Mouse (Mus musculus): ENCODE results near the gene Zbed6. TPM values are rescaled to one million over a fixed set of nuclear protein-coding genes. Genes with fewer than 3 reads are reported as not detected.
"Not testable (repeated sequence)": the region's sequence is repeated elsewhere in the genome, so short reads cannot be mapped to it uniquely, and the experiment has no call there.

Gene Zbed6
- 1 to 10 TPM; 6.1 to 8.9 TPM for total RNA-seq (2021)
- long read RNA-seq, experiment 1 = 0 reads
- long read RNA-seq, experiment 2 = 0 reads

DNA sequence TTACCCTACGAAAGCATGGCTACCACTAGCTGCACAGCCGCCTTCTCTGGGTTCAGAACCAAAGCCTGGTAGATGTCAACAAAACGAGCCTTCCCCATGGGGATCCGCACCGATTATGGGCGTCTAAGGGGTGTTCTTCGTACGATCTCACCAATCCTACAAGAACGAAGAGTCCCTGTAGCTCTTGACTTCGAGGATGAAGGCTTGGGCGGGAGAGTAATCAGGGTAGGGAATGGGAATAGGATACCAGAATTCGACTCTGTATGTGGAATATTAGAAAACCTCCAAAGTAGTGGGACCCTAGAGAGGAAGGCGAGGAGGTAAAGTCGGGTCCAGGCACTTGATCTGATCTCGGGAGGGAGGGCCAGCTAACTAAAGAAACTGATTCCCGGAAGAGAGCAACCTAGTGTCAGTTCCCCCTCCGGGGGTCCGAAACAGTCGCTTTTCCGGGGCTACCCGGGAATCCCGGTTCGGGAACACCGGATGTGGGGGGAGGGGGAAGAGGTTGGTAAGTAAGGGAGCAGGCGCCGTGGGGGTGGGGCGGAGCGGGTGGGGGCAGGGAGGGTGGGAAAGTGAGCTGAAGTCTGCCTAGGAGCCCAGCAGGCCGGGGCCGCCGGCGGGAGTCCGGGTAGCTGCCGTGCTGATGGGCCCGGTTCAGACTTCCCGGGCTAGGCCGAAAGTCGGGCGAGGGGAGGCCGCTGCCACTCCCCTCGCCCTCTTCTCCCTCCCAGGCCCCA, at the start of gene Zbed6:
TSS of gene Zbed6 (minus strand) at position 420 of the 737 bp plus-strand sequence.
- DNase-seq = peak; percentile 63

DNA sequence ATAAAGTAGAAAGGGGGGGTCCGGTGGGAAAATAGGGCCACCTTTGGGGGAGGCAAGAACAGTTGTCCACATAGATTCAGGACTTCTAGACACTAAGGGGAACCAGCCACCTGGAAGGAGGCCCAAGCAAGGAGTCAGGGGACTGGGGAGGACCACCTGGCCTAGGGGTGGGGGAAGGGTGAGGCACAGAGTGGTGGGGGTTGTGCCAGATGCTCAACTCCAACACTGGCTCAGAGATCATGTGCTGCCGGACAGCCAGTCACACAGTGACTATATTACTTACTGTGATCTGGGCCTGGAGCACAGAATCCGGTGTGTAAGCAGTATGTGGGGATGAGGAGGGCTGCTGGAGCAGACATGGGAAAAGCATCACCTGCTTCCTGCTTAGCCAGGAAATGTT, 48.6 kb upstream of the Zbed6 start:
- DNase-seq = no peak

DNA sequence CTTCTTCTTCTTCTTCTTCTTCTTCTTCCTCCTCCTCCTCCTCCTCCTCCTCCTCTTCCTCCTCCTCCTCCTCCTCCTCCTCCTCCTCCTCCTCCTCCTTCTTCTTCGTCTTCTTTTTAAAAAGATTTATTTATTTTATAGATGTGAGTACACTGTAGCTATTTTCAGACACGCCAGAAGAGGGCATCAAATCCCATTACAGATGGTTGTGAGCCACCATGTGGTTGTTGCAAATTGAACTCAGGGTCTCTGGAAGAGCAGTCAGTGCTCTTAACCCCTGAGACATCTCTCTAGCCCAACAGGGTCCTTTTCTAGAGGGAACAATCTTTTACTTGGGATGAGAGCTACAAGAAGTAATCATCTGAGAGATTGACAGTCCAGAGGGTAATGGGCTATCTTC, 41.1 kb upstream of the Zbed6 start:
- DNase-seq = not testable (repeated sequence)

DNA sequence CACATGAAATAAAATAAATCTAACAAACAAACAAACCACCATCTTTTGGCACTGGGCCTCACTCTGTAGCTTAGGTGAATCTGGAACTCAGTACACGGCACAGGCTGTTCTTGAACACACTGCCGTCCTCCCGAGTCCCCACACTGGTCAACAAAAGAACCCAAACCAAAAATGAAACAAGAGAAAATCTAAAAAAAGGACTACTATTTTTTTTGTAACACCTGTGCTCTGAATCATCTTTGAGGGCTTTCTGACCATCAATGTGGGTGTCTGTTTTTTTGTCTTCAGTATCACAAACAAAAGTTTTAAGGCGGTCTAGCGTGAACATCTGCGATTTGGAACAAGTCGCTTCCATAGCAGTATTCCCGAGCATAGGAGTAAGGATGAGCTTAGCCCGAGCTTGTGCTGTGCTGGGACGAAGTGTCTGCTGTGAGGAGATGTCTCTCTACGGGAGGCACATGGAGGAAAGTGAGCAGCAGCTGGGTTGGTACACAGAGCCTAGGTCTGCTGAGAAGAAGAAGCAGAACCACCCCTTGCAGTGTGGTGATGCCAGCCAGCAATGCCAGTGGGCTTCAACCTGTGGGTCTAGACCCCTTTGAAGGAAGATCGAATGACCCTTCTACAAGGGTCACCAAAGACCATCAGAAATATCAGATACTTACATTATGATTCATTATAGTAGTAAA, 37.4 kb upstream of the Zbed6 start:
- DNase-seq = no peak

DNA sequence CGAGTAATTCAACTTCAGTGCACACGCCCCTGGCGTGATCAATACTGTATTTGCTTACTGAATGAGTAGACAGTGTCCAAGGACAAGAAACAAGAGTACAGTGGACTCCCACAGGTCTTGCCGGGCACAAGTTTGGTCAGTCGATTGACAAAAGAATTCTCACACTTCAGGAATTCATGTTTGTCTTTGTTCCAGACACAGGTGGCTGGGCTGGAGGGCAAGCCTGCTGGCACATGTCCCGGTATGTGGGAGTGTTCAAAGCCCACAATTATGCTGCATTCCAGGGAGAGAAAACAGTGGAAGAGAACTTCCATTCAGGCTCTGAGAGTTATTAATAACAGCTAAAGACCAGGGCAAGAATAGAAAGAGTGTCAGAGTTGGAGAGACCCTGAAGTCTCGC, 35.2 kb upstream of the Zbed6 start:
- DNase-seq = no peak

DNA sequence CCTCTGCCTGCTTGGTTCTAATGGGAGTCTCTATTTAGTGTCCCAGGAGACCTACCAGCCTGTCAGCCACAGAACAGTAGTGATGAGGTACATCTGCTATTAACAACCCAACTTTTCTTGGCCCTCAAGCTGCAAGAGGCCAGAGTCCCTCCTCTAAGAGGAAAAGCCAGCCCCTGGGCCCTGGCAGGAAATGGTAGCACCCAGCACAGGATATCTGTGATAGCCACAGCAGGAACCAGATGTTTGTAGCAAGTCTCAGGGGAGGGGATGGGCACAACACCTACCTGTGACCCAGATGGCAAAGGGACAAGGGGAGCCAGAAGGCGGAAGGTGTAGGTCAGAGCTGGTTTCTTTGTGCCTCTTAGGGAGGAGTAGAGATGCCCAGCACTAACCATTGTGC, 34.2 kb upstream of the Zbed6 start:
- no peak for DNase-seq

DNA sequence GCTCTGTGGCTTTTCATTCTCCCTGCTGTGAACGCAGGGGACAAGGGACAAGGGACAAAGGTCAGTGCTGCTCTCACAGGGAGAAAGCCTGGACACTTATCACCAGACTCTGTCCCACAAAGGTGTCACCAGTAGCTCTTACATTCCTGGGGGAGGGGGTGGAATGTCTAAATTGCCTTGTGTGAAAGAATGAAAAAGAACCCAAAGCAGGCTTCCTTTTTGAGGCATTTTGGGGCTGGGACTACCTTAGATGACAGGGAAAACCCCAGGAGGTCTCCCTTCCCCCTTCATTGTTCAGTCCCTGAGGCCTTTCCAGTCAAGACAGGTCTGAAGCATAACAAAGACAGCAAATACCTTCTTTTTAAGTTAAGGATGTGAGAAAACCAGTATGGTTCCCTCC, 33.6 kb upstream of the Zbed6 start:
- no peak for DNase-seq

DNA sequence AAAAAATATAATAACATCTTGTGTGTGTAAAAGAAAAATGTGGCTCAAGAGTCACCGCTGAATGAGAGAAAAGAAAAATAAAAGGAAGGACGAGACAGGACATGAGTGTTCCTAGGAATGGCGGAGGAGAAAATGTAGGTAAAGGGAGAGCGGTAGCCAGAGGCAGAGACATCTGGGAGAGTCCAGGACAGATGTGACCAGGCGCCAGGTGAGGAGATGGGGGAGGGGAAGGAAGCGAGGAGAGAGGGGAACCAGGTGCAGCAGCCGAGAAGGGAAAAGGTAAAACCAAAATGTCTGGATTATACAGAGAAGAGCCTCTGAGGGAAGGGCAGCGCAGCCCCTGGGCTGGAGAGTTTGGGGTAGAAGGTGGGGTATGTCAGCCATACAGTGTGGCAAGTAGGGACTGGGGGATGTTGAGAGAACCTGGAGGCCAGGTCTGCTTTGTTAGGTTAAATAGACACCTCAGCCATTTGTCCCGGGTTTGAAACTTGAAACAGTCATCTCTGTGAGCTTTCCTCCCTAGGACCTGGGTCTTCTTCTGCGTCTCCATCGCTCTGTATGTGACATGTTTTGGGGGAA, 32.9 kb upstream of the Zbed6 start:
- DNase-seq = no peak

DNA sequence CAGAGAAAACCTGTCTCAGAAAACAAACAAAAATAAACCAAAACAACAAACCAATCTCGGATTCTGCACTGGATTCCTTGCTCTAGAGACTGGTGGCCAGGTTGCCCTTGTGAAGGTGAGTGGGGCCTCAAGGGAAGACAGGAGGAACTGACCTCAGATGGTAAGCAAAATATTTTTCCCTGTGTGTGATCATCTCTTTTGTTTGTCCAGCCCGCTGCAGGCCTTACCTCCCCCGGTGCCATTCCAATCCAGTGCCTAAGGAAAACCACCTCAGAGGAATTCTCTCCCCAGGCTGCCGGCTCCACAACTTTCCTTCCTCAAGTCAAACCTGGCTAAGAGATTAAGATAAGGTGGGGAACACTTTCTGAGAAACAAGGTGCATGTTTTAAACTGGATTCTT, 31.5 kb upstream of the Zbed6 start:
- no peak for DNase-seq

DNA sequence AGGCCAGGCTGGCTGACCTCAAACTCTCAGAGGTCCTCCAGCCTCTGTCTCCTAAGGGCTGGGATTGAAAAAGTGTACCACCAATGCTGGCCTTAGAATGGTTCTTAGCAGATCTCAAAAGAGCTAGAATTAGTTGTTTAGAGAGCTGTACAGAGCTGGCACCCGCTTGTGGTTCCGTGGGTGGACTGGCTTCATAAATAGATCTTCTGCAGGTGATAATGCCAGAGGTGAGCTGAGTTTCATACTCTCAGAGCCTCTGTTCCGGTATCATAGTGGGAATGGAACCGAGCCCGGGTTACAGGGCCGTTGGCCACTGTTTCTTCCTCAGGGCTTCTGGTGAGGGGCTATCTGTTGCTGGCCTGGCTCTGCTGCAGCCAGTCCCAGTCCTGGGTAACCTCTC, 30.4 kb upstream of the Zbed6 start:
- no peak for DNase-seq

DNA sequence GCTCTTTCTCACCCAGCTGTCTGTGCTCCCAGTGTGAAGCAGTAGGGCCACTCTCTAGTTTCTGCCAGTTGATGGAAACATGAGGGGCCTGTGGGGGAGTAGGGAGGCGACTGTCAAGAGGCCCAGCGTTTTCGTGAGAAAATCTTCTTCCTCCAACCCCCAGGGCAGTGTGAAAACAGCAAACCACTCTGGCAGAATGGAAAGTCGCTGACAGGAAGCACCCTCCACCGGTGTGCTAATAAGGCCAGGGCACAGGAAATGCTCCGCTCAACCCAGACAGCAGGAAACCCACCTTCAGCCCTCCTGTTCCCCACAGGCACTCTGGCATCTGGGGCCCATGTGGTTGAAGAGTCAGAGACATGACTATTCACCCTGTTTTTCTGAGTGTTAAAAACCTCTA, 29.2 kb upstream of the Zbed6 start, which contains the start of gene Lax1:
TSS of gene Lax1 (minus strand) at position 212 of the 400 bp plus-strand sequence.
- DNase-seq = no peak

DNA sequence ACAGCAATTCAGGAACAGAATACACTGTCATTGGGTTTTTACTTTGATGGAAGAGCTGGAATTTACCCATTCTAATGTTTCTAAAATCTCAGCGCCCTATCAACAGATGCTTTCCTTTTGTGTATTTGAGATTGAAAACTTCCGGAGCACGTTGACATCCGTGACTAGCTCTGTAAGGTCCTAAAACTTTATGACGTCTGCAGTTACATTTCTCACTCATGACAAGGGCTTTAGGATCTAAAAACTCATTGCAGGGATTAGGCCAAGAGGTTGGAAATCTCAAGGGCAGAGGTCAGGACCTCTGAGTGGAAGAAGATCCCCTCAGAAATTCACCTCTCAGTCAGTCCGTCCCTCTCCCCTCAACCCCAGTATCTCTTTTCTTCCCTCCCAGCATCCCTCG, 27.6 kb upstream of the Zbed6 start:
- no peak for DNase-seq

DNA sequence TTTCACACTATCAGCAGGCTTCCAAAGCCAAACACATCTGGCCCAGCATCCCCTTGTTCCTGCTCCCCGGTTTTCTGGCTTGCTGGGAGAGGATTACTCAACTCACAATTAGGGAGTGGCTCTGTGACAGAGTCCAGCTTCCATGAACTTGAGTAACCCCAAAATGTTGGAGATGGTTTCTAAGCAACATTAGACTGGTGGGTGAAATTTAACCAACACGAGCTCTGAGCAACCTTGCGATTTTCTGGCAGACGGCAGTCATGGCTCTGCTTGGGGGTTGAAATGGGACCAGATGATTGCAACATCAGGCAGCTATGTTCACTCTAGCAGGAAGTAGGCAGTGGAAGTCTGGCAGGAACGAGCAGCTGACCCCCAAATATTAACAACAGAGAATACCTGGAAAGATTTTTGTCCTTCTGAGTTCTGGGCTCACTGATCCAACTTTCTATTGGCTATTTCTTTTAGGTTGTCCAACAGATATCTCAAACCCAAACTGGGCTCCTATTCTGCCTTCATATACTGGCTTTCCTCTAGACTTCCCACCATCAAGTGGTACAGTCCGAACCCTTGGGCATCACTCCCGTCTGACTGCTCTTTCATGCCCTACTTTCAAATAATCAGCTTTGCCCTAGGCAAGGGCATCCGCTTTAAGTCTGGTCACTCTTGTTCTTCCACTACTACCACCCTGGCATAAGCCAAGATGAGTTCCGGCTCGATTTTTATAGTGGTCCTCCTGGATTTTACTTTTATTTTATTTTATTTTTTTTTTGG, 25.2 kb upstream of the Zbed6 start:
- peak; percentile 90 for DNase-seq

DNA sequence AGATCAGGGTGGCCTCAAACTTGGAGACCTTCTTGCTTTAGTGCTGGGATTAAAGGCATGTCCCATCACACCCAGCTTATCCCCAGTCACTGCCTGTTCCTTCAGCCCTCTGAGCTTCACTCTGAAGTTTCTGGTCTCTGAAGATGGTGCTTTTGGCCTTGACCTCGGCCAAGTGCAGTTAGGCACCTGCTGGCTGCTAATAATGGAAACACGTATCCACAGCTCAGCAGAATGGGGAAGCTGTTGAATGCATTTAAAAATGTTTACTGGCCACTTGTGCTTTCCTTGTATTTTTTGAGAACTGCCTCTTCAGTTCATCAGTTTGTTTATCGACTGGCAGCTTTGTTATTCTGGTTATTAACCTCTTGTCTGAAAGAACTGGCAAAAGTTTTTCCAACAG, 11.1 kb upstream of the Zbed6 start:
- no peak for DNase-seq

DNA sequence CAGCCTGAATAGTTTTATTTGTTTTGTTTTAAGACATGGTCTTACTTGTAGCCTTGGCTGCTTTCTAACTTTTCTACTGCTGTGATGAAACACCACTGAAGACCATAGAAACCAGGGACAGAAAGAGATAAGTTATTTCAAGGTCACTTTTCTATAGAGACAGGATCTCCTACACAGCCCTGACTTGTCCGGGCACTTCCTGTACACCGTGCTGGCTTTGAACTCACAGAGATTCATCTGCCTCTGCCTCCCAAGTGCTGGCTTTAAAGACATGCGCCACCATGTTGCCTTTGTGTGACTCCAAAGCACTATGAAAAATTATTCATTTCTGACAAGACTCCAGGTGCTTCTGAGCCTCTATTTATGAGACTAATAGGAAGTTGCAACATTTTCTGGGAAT, 10.6 kb upstream of the Zbed6 start:
- DNase-seq = no peak

DNA sequence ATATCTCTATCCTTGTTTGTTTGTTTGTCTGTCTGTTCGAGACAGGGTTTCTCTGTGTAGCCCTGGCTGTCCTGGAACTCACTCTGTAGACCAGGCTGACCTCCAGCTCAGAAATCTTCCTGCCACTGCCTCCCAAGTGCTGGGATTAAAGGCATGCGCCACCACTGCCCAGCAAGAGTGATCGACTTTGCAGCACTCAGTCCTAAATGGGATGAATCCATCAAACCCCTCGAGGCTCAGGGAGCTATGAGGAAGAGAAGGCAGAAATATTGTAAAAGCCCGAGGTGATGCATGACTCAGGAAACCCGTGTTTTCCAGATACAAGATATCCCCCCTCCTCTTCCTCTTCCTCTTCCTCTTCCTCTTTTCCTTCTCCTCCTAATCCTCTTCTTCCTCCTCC, 10.1 kb upstream of the Zbed6 start:
- no peak for DNase-seq

DNA sequence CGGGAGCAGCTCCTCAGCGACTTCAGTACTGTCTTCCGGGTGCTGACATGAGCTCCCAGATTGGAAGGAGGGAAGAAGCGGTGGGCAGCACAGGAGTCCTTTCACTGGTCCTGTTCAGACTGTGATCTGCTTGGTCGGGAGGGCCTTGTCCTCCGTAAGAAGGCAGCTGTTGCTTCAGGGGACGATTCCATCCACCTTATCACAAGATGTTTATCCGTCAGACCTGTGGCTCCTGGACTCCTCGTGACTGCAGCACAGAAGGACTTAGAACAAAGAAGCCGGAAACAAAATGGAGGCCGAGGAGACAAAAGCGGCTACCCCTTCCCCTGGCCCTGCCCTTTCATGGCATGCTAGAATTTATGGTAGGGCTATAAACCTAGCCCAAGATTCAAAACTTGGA, 9.5 kb upstream of the Zbed6 start:
- no peak for DNase-seq

DNA sequence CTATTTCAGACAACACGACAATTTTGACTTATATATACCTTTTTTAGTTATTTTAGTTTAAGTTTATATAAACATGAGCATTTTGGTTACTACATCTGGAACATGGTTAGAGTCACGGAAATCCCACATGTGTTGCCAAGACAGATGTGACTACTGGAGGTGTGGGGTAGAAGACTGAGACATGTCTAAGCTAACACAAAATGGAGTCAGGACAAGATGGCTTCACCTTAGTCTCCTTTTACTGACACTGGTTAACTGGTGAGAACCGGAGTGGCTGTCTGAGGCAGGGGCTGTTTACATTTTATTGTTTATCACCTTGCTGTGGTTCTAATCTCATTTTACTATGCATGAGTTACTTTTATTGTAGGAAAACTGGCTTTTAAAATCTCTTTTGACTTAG, 7.9 kb upstream of the Zbed6 start:
- no peak for DNase-seq

DNA sequence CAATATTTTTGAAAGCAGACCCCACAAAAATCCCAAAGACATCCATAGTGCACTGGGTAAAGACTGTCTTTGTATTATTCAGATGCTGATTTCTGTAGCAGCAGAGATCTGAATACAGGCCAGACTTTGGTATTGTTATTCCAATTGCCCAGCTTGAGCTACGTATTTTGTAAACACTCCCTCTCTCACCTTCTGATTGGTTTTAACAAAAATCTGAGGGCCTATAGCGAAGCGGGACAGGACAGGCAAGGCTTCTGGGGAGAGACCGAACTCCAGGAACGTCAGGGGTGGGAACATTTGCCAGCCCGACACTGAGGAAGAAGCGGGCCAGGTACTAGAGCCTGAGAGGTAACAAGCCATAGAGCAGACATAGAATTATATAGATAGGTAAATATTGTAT, 7.0 kb upstream of the Zbed6 start:
- no peak for DNase-seq

DNA sequence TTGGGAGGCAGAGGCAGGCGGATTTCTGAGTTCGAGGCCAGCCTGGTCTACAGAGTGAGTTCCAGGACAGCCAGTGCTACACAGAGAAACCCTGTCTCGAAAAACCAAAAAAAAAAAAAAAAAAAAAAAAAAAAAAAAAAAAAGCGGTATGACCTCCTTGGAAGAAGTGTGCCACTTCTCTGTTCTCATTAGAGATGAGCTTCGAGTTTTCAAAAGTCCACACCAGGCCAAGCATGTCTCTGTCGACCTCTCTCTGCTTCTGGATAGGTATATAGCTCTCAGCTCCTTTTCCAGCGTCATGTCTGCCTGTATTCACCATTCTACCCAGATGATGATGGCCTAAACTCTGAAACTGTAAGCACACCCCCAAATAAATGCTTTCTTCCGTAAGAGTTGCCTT, 5.0 kb upstream of the Zbed6 start:
- not testable (repeated sequence) for DNase-seq

DNA sequence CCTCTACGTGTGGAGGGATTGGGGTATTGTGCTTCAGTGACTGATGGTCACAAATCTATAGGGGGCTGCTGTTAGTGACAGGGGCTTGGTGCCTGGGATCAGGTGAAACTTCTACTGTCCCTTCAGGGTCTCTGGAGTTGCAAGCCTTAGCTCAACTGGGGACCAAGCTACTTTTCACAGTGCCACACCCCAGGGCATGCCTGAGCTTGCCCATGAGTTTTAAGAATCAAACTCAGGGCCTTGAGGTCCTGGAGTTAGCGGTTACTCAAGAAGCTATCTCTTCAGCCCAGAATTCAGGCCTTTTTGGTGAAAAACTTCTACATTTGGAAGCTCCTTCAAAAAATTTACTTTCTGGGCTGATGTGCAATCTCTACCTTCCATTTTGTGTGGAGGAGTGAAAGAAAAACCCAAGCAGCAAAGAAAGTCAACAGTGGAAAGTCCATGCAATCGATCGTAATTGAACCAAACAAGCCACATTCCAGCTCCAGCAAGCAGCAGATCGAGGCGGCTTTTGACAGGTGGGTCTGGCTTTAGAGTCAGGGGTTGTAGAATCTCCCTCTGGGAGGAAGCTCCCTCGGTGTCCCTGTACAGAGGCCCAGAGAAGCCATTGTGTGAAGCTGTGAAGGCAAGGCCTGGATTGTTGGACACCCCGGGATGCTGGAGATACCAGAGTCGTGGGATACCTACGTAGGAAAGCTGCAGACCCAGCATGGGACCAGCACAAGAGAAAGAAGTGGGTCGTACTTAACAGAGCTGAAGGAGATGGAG, 3.7 kb upstream of the Zbed6 start:
- no peak for DNase-seq

DNA sequence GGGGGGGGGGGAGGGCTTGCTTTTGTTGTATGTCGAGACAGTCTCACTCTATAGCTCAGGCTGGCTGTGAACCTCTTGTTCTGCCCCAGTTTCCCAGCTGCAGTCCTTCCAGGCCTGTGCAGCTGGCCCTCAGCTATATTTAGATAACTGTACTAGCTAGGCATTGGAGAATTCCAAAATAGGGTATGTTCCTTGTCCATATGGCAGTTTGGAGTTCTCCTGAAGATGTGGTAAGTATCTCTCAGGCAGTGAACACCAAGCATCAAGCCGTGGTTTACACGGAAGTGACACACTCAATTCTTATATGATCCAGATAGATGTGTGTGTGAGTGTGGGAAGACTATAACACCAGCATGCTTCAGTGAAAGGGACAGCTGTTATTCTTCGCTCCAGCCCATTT, 2.7 kb upstream of the Zbed6 start:
- no peak for DNase-seq

All from gastrocnemius, postnatal 25 days (tissue).